Mouse (Mus musculus) myocyte (in vitro differentiated cells): Measurements from ENCODE around the gene Ank2. TPM values are rescaled to one million over a fixed set of nuclear protein-coding genes. Genes with fewer than 3 reads are reported as not detected.

Source experiments
- H3K27me3 ChIP-seq: one replicate; pipeline ENCODE4 v1.6.1; 2011; ENCODE audit not compliant: control insufficient read depth, insufficient read depth, insufficient read length
- H3K36me3 ChIP-seq: one replicate; pipeline ENCODE4 v1.6.1; 2011; ENCODE audit not compliant: control insufficient read depth, insufficient read depth
- H3K4me2 ChIP-seq: one replicate; pipeline ENCODE4 v1.6.1; 2011; ENCODE audit warnings: low read depth, control low read depth
- H3K4me3 ChIP-seq: one replicate; pipeline ENCODE4 v1.5.1; 2011; ENCODE audit warnings: mild to moderate bottlenecking, control low read depth, moderate library complexity
- H3K79me2 ChIP-seq: one replicate; pipeline ENCODE4 v1.6.1; 2011; ENCODE audit not compliant: control insufficient read depth, insufficient read depth
- H3ac ChIP-seq: one replicate; pipeline ENCODE4 v1.6.1; 2011; ENCODE audit not compliant: control insufficient read depth, insufficient read length
- CEBPB ChIP-seq: IDR thresholded peaks from 2 replicates; pipeline ENCODE4 v1.6.1; 2011; ENCODE audit warnings: mild to moderate bottlenecking, moderate library complexity; ENCODE audit not compliant: poor library complexity, insufficient read depth, severe bottlenecking
- E2F4 ChIP-seq: IDR thresholded peaks from one replicate; pipeline ENCODE4 v1.6.1; 2011; ENCODE audit warnings: mild to moderate bottlenecking, control low read depth, moderate library complexity; ENCODE audit not compliant: insufficient read depth
- MAX ChIP-seq: IDR thresholded peaks from one replicate; pipeline ENCODE4 v1.6.1; 2011; ENCODE audit warnings: low read depth, mild to moderate bottlenecking, control low read depth
- MYOD1 ChIP-seq, 3 experiments: IDR thresholded peaks; one replicate each; pipeline ENCODE4 v1.6.1; 2011; ENCODE audit warnings: control low read depth in 2 of 3, low read depth in 2 of 3, mild to moderate bottlenecking in 2 of 3, moderate library complexity in 1 of 3; ENCODE audit not compliant: insufficient read length in 2 of 3, control insufficient read depth in 1 of 3
- MYOG ChIP-seq, 3 experiments: IDR thresholded peaks; one replicate each; pipeline ENCODE4 v1.6.1; 2011; ENCODE audit warnings: control low read depth in 2 of 3, low read depth in 2 of 3, mild to moderate bottlenecking in 2 of 3; ENCODE audit not compliant: insufficient read length in 2 of 3, control insufficient read depth in 1 of 3, insufficient read depth in 1 of 3
- POLR2A ChIP-seq: IDR thresholded peaks from one replicate; pipeline ENCODE4 v1.6.1; 2011; ENCODE audit warnings: low read depth, mild to moderate bottlenecking, control low read depth, moderate library complexity; ENCODE audit not compliant: insufficient read length
- POLR2AphosphoS2 ChIP-seq: IDR thresholded peaks from one replicate; pipeline ENCODE4 v1.6.1; 2011; ENCODE audit warnings: low read depth, control low read depth; ENCODE audit not compliant: insufficient read length
- REST ChIP-seq: IDR thresholded peaks from one replicate; pipeline ENCODE4 v1.6.1; 2011; ENCODE audit warnings: mild to moderate bottlenecking, control low read depth, moderate library complexity; ENCODE audit not compliant: insufficient read depth, insufficient read length
- SRF ChIP-seq: IDR thresholded peaks from one replicate; pipeline ENCODE4 v1.6.1; 2011; ENCODE audit warnings: low read depth; ENCODE audit not compliant: control insufficient read depth, insufficient read length
- TCF12 ChIP-seq: IDR thresholded peaks from one replicate; pipeline ENCODE4 v1.6.1; 2011; ENCODE audit warnings: mild to moderate bottlenecking, control low read depth; ENCODE audit not compliant: poor library complexity, insufficient read depth, severe bottlenecking
- TCF3 ChIP-seq: IDR thresholded peaks from one replicate; pipeline ENCODE4 v1.6.1; 2011; ENCODE audit warnings: low read depth, control low read depth; ENCODE audit not compliant: insufficient read length
- USF1 ChIP-seq: IDR thresholded peaks from one replicate; pipeline ENCODE4 v1.6.1; 2011; ENCODE audit warnings: low read depth, mild to moderate bottlenecking, control low read depth, moderate library complexity
- polyA plus RNA-seq: library from polyadenylated mRNA; unstranded; fragments of >200 nt; fragmentation: generic; extraction: Trizol; gene quantifications from one replicate; pipeline ENCODE4 v1.2.1, GENCODE M21; 2012; ENCODE audit warnings: missing spikeins

Gene Ank2
- polyA plus RNA-seq, 1 experiment, result 20.2 TPM

DNA sequence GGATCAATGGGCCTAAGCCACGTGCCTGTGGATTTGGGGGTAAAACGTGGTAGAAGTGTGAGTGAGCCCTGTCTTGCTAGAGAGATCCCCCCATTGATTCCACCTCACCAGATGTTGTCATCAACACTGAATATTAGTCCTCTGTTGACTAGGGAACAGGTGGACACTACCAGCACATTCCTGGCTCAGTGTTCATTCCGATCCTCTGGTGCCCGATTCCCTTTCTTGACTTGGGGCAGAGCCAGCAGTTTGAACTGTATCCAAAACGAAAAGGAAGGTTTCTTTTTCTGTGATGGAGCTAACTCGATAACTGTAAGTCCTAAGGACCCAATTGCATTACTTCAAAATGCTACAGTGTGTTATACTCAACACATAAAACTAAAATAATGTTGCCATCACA is 382.9 kb downstream of the Ank2 start:
- no peaks in the 10 kb centered on the region for H3K79me2 ChIP-seq
- no peaks in the 10 kb centered on the region for H3K27me3 ChIP-seq
- no peak overlapping the region for H3K4me2 ChIP-seq
- no peak overlapping the region for H3K4me3 ChIP-seq
- no peaks in the 10 kb centered on the region for H3K36me3 ChIP-seq
- TF ChIP-seq CEBPB (no peak), MYOD1 (IDR thresholded peaks at IDR 0.05; ENCODE audit: control insufficient read depth in 1 of 3, insufficient read length in 2 of 3, low read depth in 2 of 3) (no peak), POLR2A (no peak), SRF (no peak), TCF12 (no peak), E2F4 (no peak), MAX (no peak), TCF3 (no peak), USF1 (no peak), REST (no peak), MYOG (IDR thresholded peaks at IDR 0.05; ENCODE audit: control insufficient read depth in 1 of 3, insufficient read depth in 1 of 3, insufficient read length in 2 of 3, low read depth in 2 of 3) (no peak), POLR2AphosphoS2 (no peak)
- H3ac ChIP-seq, result no peak overlapping the region

DNA sequence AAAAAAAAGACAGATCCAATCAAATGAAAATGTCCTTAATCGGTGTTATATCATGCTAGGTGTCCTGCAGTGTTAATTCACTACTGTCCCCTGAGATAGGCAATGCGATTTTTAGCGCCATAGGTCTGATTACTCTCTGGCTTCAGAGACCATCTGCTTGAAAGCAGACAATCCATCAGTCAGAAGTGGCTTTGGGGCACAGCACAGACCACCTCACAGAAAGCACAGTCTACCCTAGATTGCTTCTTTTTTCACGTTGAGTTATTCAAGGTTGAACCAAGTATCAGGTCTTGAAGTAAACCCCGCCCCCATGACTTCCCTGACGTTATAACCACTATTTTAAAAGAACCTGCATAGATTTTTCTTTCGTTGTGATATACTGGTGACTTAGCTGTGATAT is 385.9 kb downstream of the Ank2 start:
- Histone ChIP-seq H3K4me3 (no peak overlapping the region), H3K27me3 (no peaks in the 10 kb centered on the region)

DNA sequence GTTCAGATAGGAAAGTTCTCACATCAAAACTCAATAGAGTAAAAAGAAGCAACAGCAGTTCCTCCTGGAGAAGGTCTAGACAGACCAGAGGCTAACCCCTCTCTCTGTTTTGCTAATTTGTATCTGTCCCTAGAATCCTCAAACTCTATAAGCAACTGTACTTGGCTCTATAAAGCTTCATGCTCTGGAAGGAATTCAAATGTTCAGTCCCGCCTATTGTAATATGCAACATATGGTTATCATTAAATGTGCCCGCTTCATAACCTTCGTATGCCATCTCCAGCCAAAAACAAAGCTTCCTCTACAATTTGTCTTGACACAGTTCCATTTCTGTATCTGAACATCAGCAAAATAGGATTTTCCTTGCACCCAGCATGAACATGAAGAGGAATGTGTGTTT is 389.7 kb downstream of the Ank2 start:
- H3K27me3 ChIP-seq, result no peaks in the 10 kb centered on the region
- H3K4me3 ChIP-seq, result no peak overlapping the region
- H3ac ChIP-seq, result no peak overlapping the region
- H3K4me2 ChIP-seq, result no peak overlapping the region
- H3K36me3 ChIP-seq, result no peaks in the 10 kb centered on the region
- H3K79me2 ChIP-seq, result no peaks in the 10 kb centered on the region
- no peak for TF ChIP-seq E2F4
- TF ChIP-seq TCF12, result no peak
- no peak for TF ChIP-seq MYOD1 (IDR thresholded peaks at IDR 0.05; ENCODE audit: control insufficient read depth in 1 of 3, insufficient read length in 2 of 3, low read depth in 2 of 3)
- no peak for TF ChIP-seq SRF
- TF ChIP-seq CEBPB, result no peak
- no peak for TF ChIP-seq POLR2AphosphoS2
- no peak for TF ChIP-seq REST
- no peak for TF ChIP-seq MYOG (IDR thresholded peaks at IDR 0.05; ENCODE audit: control insufficient read depth in 1 of 3, insufficient read depth in 1 of 3, insufficient read length in 2 of 3, low read depth in 2 of 3)
- TF ChIP-seq MAX, result no peak
- TF ChIP-seq USF1, result no peak
- no peak for TF ChIP-seq POLR2A
- no peak for TF ChIP-seq TCF3

More for the DNA sequence above, 385.9 kb downstream of the Ank2 start:
- no peaks in the 10 kb centered on the region for H3K36me3 ChIP-seq
- H3K4me2 ChIP-seq, result no peak overlapping the region
- no peaks in the 10 kb centered on the region for H3K79me2 ChIP-seq
- no peak overlapping the region for H3ac ChIP-seq
- TF ChIP-seq POLR2A, result no peak
- TF ChIP-seq E2F4, result no peak
- no peak for TF ChIP-seq TCF3
- no peak for TF ChIP-seq USF1
- no peak for TF ChIP-seq CEBPB
- no peak for TF ChIP-seq TCF12
- TF ChIP-seq SRF, result no peak
- TF ChIP-seq MAX, result no peak
- TF ChIP-seq REST, result no peak
- no peak for TF ChIP-seq MYOD1 (IDR thresholded peaks at IDR 0.05; ENCODE audit: control insufficient read depth in 1 of 3, insufficient read length in 2 of 3, low read depth in 2 of 3)
- no peak for TF ChIP-seq POLR2AphosphoS2
- no peak for TF ChIP-seq MYOG (IDR thresholded peaks at IDR 0.05; ENCODE audit: control insufficient read depth in 1 of 3, insufficient read depth in 1 of 3, insufficient read length in 2 of 3, low read depth in 2 of 3)

DNA sequence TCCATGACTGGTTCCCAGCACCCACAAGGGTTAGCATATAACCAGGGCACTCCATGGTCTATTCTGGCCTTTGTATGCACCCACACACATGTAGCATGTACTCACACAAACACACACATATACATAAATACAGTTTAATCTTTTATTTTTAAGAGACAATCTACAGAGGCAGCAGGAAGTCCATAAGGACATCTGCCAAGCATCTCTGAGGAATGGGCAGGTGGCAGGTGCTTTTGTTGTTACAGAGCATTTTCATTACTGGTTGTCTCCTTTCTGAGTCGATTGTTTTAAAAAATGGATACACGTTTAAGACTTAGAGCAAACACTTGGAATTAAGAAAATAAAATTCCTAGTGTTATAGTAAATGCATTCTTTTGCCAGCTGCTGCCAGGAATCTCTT is 390.7 kb downstream of the Ank2 start:
- no peak overlapping the region for H3ac ChIP-seq
- H3K36me3 ChIP-seq, result no peaks in the 10 kb centered on the region
- no peaks in the 10 kb centered on the region for H3K79me2 ChIP-seq
- TF ChIP-seq MYOD1 (IDR thresholded peaks at IDR 0.05; ENCODE audit: control insufficient read depth in 1 of 3, insufficient read length in 2 of 3, low read depth in 2 of 3) (no peak), TCF12 (no peak), REST (no peak), USF1 (no peak), TCF3 (no peak), E2F4 (no peak), POLR2A (no peak), MYOG (IDR thresholded peaks at IDR 0.05; ENCODE audit: control insufficient read depth in 1 of 3, insufficient read depth in 1 of 3, insufficient read length in 2 of 3, low read depth in 2 of 3) (no peak), MAX (no peak), CEBPB (no peak), SRF (no peak), POLR2AphosphoS2 (no peak)
- H3K27me3 ChIP-seq, result no peaks in the 10 kb centered on the region
- no peak overlapping the region for H3K4me3 ChIP-seq
- no peak overlapping the region for H3K4me2 ChIP-seq

DNA sequence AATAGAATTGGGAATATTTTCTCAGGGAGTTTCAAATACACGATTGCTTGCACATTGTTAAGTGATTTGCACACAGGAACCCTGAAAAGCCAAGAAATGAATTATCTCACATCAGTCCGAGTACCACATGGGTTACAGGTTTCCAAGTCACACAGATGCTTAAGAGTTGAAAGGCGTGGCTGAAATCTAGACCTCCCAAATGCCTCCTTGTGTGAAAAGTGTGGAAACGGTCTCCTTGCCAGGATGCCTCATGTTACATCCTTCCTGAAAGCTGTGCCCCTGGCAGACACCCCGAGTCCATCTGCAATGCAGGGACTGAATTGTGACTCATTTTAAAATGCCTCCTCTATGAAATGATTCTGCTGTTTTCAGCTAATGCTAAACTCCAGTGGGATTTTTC is 391.9 kb downstream of the Ank2 start:
- no peaks in the 10 kb centered on the region for H3K79me2 ChIP-seq
- H3K4me2 ChIP-seq, result no peak overlapping the region
- H3ac ChIP-seq, result no peak overlapping the region
- TF ChIP-seq SRF (no peak), TCF12 (no peak), MYOG (IDR thresholded peaks at IDR 0.05; ENCODE audit: control insufficient read depth in 1 of 3, insufficient read depth in 1 of 3, insufficient read length in 2 of 3, low read depth in 2 of 3) (no peak)
- no peaks in the 10 kb centered on the region for H3K27me3 ChIP-seq
- H3K36me3 ChIP-seq, result no peaks in the 10 kb centered on the region
- no peak overlapping the region for H3K4me3 ChIP-seq
